Mouse (Mus musculus) layer of hippocampus, postnatal 14 days (tissue): ENCODE data around the gene Tchp. TPM values are rescaled to one million over a fixed set of nuclear protein-coding genes. Genes with fewer than 3 reads are reported as not detected.

Experiments used
- DNase-seq, 2 experiments: peaks; one replicate each; pipeline ENCODE4 v3.0.0; 2021 to 2022; ENCODE audit warnings: low spot score in 2 of 2, mixed read lengths in 1 of 2
- long read RNA-seq, 2 experiments: library from polyadenylated mRNA; stranded (forward); transcript quantifications; one replicate each; pipeline ENCODE4 v2.0.0; 2021
- total RNA-seq, 2 experiments: library from RNA; stranded (reverse); gene quantifications; 2 replicates each; pipeline ENCODE4 v1.2.3; 2021

The Tchp gene
- 10 to 100 TPM; 12.1 to 13.1 TPM for total RNA-seq
- long read RNA-seq, experiment 1, transcript Tchp-201 (13 exons, 2,882 nt): major isoform, 6 of 12 reads
- long read RNA-seq, experiment 1, partial matches to known transcripts: 0 of 12 reads
- long read RNA-seq, experiment 1, other reads (novel, unspliced or antisense): 4 of 12 reads
- long read RNA-seq, experiment 2, transcript Tchp-201 (13 exons, 2,882 nt): major isoform, 5 of 15 reads
- long read RNA-seq, experiment 2, partial matches to known transcripts: 2 of 15 reads
- long read RNA-seq, experiment 2, other reads (novel, unspliced or antisense): 7 of 15 reads

GRCm38 (mm10) chr5:114707265-114708068, at the start of gene Tchp:
Gene Tchp (plus strand): TSS chr5:114707760.
- peak; percentile 93 to 95 for DNase-seq

- no peak for DNase-seq
These were observed 49.3 kb upstream of the Tchp start, which contains the start of gene Trpv4 for GRCm38 (mm10) chr5:114658255-114658654. Gene Trpv4 (minus strand): TSS chr5:114658421.

- no peak for DNase-seq
These were observed 46.5 kb upstream of the Tchp start for GRCm38 (mm10) chr5:114661029-114661428.

GRCm38 (mm10) chr5:114664139-114664538, 43.4 kb upstream of the Tchp start:
- DNase-seq: no peak

GRCm38 (mm10) chr5:114664750-114665149, 42.8 kb upstream of the Tchp start:
- DNase-seq: no peak

GRCm38 (mm10) chr5:114666659-114667058, 40.9 kb upstream of the Tchp start:
- no peak for DNase-seq

GRCm38 (mm10) chr5:114667228-114667856, 40.2 kb upstream of the Tchp start:
- DNase-seq: peak; percentile 98 to 99

GRCm38 (mm10) chr5:114669014-114669413, 38.5 kb upstream of the Tchp start:
- no peak for DNase-seq

GRCm38 (mm10) chr5:114673114-114673513, 34.4 kb upstream of the Tchp start:
- no peak for DNase-seq

GRCm38 (mm10) chr5:114674594-114674993, 33.0 kb upstream of the Tchp start:
- no peak for DNase-seq

GRCm38 (mm10) chr5:114679841-114680591, 27.5 kb upstream of the Tchp start:
- DNase-seq: no peak

GRCm38 (mm10) chr5:114680676-114681285, 26.8 kb upstream of the Tchp start:
- no peak for DNase-seq

- no peak for DNase-seq
These were observed 25.8 kb upstream of the Tchp start for GRCm38 (mm10) chr5:114681717-114682116.

- no peak for DNase-seq
These were observed 21.6 kb upstream of the Tchp start for GRCm38 (mm10) chr5:114685986-114686385.

GRCm38 (mm10) chr5:114686726-114687210, 20.8 kb upstream of the Tchp start:
- DNase-seq: no peak

- DNase-seq: no peak
These were observed 19.7 kb upstream of the Tchp start for GRCm38 (mm10) chr5:114687901-114688300.

- peak in 1 of 2 experiments; percentile 62 for DNase-seq
These were observed 18.9 kb upstream of the Tchp start for GRCm38 (mm10) chr5:114688703-114689102.

- DNase-seq: no peak
These were observed 17.7 kb upstream of the Tchp start for GRCm38 (mm10) chr5:114689700-114690366.

GRCm38 (mm10) chr5:114690633-114691567, 16.7 kb upstream of the Tchp start, which contains the start of gene Gltp:
Gene Gltp (minus strand): TSS chr5:114690984.
- peak; percentile 89 to 93 for DNase-seq
